Mouse (Mus musculus): ENCODE results near the gene Zfp697.
A peak's percentile ranks its signal among the peaks of the same experiment; 100 is the strongest.
"Not testable (repeated sequence)": the region's sequence is repeated elsewhere in the genome, so short reads cannot be mapped to it uniquely, and the experiment has no call there.

Zfp697 gene

GRCm38 (mm10) chr3:98497401-98497800 lies 115.1 kb downstream of the Zfp697 start:
- not testable (repeated sequence) for DNase-seq (ENCODE audit: low spot score in 2 of 2)

GRCm38 (mm10) chr3:98507229-98507628 lies 125.0 kb downstream of the Zfp697 start:
- DNase-seq (ENCODE audit: low spot score in 2 of 2): not testable (repeated sequence)

- not testable (repeated sequence) for DNase-seq (ENCODE audit: low spot score in 2 of 2)
These were observed 128.2 kb downstream of the Zfp697 start, which contains the start of gene Hsd3b4 for GRCm38 (mm10) chr3:98510414-98510813. Hsd3b4 (minus strand) TSS chr3:98510514.

- not testable (repeated sequence) for DNase-seq (ENCODE audit: low spot score in 2 of 2)
These were observed 140.5 kb downstream of the Zfp697 start for GRCm38 (mm10) chr3:98522779-98523178.

GRCm38 (mm10) chr3:98524552-98524951 lies 142.3 kb downstream of the Zfp697 start:
- DNase-seq (ENCODE audit: low spot score in 2 of 2): not testable (repeated sequence)

GRCm38 (mm10) chr3:98524978-98525377 lies 142.7 kb downstream of the Zfp697 start:
- DNase-seq (ENCODE audit: low spot score in 2 of 2): not testable (repeated sequence)

GRCm38 (mm10) chr3:98547641-98548040 lies 165.4 kb downstream of the Zfp697 start:
- not testable (repeated sequence) for DNase-seq (ENCODE audit: low spot score in 2 of 2)

GRCm38 (mm10) chr3:98548495-98548894 lies 166.2 kb downstream of the Zfp697 start:
- DNase-seq (ENCODE audit: low spot score in 2 of 2): not testable (repeated sequence)

- not testable (repeated sequence) for DNase-seq (ENCODE audit: low spot score in 2 of 2)
These were observed 168.0 kb downstream of the Zfp697 start for GRCm38 (mm10) chr3:98550215-98550614.

GRCm38 (mm10) chr3:98550832-98551231 lies 168.6 kb downstream of the Zfp697 start:
- not testable (repeated sequence) for DNase-seq (ENCODE audit: low spot score in 2 of 2)

GRCm38 (mm10) chr3:98560711-98561110 lies 178.4 kb downstream of the Zfp697 start:
- DNase-seq (ENCODE audit: low spot score in 2 of 2): not testable (repeated sequence)

- not testable (repeated sequence) for DNase-seq (ENCODE audit: low spot score in 2 of 2)
These were observed 181.6 kb downstream of the Zfp697 start for GRCm38 (mm10) chr3:98563831-98564230.

- DNase-seq (ENCODE audit: low spot score in 2 of 2): not testable (repeated sequence)
These were observed 182.6 kb downstream of the Zfp697 start for GRCm38 (mm10) chr3:98564894-98565293.

GRCm38 (mm10) chr3:98567717-98568116 lies 185.5 kb downstream of the Zfp697 start:
- not testable (repeated sequence) for DNase-seq (ENCODE audit: low spot score in 2 of 2)

- DNase-seq (ENCODE audit: low spot score in 2 of 2): peak; percentile 46 to 68
These were observed 198.8 kb downstream of the Zfp697 start for GRCm38 (mm10) chr3:98581024-98581423.

- DNase-seq (ENCODE audit: low spot score in 2 of 2): not testable (repeated sequence)
These were observed 199.9 kb downstream of the Zfp697 start for GRCm38 (mm10) chr3:98582202-98582601.

GRCm38 (mm10) chr3:98582622-98583021 lies 200.4 kb downstream of the Zfp697 start:
- not testable (repeated sequence) for DNase-seq (ENCODE audit: low spot score in 2 of 2)

- DNase-seq (ENCODE audit: low spot score in 2 of 2): no peak
These were observed 205.5 kb downstream of the Zfp697 start for GRCm38 (mm10) chr3:98587721-98588120.

GRCm38 (mm10) chr3:98588707-98589106 lies 206.4 kb downstream of the Zfp697 start, which contains the start of gene Gm10681:
Gm10681 (minus strand) TSS chr3:98588807.
- no peak for DNase-seq (ENCODE audit: low spot score in 2 of 2)

GRCm38 (mm10) chr3:98613540-98613939 lies 231.3 kb downstream of the Zfp697 start:
- not testable (repeated sequence) for DNase-seq (ENCODE audit: low spot score in 2 of 2)

GRCm38 (mm10) chr3:98613963-98614362 lies 231.7 kb downstream of the Zfp697 start:
- DNase-seq (ENCODE audit: low spot score in 2 of 2): no peak

GRCm38 (mm10) chr3:98614406-98614927 lies 232.2 kb downstream of the Zfp697 start:
- DNase-seq (ENCODE audit: low spot score in 2 of 2): not testable (repeated sequence)

- not testable (repeated sequence) for DNase-seq (ENCODE audit: low spot score in 2 of 2)
These were observed 234.0 kb downstream of the Zfp697 start for GRCm38 (mm10) chr3:98616244-98616643.

- not testable (repeated sequence) for DNase-seq (ENCODE audit: low spot score in 2 of 2)
These were observed 234.5 kb downstream of the Zfp697 start for GRCm38 (mm10) chr3:98616786-98617185.

Data from frontal cortex, postnatal 14 days (tissue).